Mouse (Mus musculus): Measurements from ENCODE around the gene Olfr56. TPM values are rescaled to one million over a fixed set of nuclear protein-coding genes. Genes with fewer than 3 reads are reported as not detected.
"Not testable (repeated sequence)": the region's sequence is repeated elsewhere in the genome, so short reads cannot be mapped to it uniquely, and the experiment has no call there.

Olfr56 gene
- total RNA-seq (2014; rRNA removed; ENCODE audit: low replicate concordance), result 1.7 TPM in 1 of 2 replicates, not detected in the other
- polyA plus RNA-seq (2015; fragmentation: Nextera tagmentation; extraction: Ambion mirVana), result 0.05 TPM in 1 of 2 replicates, not detected in the other

DNA sequence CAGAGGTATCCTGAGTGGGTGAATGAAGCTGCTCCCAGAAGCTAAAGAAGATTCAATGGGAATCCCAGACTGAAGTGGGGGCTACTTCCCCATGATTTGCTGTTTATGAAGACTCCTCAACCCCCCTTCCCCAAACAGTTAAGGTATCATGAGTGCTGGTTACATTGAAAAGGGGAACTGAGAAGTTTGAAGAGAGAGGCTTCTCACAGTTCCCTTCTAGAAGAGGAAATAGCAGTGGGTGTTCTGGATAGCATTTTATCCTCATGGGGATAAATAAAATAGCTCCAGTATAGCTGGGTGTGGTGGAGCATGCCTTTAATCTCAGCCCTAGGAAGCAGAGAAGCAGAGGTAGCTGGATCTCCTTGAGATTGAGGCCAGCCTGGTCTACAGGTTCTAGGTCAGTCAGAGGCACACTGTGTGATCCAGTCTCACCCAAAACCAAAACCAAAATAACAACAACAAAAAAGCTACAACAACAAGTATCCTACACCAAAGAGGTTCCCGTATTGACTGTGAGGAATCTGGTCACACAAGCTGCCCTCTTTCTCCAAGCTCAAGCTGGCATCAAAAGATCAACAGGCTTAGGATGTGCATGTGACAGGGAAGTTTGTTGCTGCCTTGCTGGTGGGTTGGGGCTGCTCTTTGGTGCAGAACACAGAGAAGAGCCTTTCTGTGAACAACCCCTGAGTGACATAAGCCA, at the start of gene Olfr56:
Gene Olfr56, plus strand, starts transcription at position 650 of the 700 bp plus-strand sequence.
- not testable (repeated sequence) for H3K27me3 ChIP-seq (ENCODE audit: control insufficient read depth, insufficient read depth, low read length); H3K4me1 ChIP-seq (ENCODE audit: control insufficient read depth, insufficient read depth); H3K9ac ChIP-seq (replicated peaks; ENCODE audit: low read depth, low read length); H3K4me2 ChIP-seq (ENCODE audit: low read depth, low read length); H3K9me3 ChIP-seq (replicated peaks; ENCODE audit: control insufficient read depth, low read length); H3K27ac ChIP-seq (ENCODE audit: low read depth); DNase-seq (ENCODE audit: low spot score); H3K36me3 ChIP-seq (replicated peaks; ENCODE audit: control insufficient read depth, insufficient read depth, low read length); ATAC-seq (ENCODE audit: insufficient read depth, low read depth); H3K4me3 ChIP-seq (ENCODE audit: low read depth, low read length)
- no CpG with 5 or more reads among the region's 1 CpGs for WGBS

DNA sequence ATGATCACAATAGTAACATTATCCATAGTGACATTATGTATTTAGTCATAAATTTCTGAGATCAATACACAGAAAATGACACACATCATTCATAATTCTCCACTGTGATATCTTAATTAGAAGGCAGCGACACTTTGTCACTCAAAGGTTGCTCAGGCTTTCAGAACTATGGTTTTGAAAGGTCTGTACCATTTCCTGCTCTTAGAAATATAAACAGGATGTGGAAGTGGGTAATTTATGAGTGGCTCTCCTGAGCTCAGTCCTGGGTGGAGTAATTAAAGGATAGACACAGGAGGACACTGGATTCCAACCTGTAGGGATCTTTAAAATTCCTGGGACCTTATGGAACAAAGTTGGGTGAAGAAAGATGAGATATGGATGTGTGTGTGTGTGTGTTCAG, 45.3 kb upstream of the Olfr56 start:
- not testable (repeated sequence) for ATAC-seq (ENCODE audit: insufficient read depth, low read depth); H3K27ac ChIP-seq (ENCODE audit: low read depth); H3K27me3 ChIP-seq (ENCODE audit: control insufficient read depth, insufficient read depth, low read length); H3K9me3 ChIP-seq (replicated peaks; ENCODE audit: control insufficient read depth, low read length); H3K4me3 ChIP-seq (ENCODE audit: low read depth, low read length); H3K9ac ChIP-seq (replicated peaks; ENCODE audit: low read depth, low read length); H3K4me2 ChIP-seq (ENCODE audit: low read depth, low read length); DNase-seq (ENCODE audit: low spot score); H3K36me3 ChIP-seq (replicated peaks; ENCODE audit: control insufficient read depth, insufficient read depth, low read length); H3K4me1 ChIP-seq (ENCODE audit: control insufficient read depth, insufficient read depth)
- WGBS, result 50% methylated on average over 1 of the region's 1 CpGs

DNA sequence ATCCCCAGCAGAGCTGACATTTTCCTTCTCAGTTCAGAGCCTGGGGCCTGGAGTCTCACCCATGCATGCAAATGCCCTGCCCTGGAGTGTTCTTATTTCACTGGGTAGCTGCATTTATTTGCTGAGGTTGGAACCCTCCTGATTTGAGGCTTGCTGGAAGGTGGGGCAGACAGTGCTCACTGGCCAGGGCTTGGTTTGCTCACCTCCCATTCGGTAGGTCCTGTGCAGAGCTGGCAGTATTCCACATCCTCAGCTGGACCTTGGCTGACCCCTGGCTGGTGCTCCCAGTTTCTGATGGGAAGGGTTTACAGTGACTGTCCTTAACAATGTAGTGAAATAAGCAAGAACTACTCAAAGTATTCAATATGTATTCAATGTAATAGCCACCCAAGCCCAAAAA, 44.8 kb upstream of the Olfr56 start:
- H3K4me1 ChIP-seq (ENCODE audit: control insufficient read depth, insufficient read depth); DNase-seq (ENCODE audit: low spot score); H3K27ac ChIP-seq (ENCODE audit: low read depth); H3K9ac ChIP-seq (replicated peaks; ENCODE audit: low read depth, low read length); H3K4me3 ChIP-seq (ENCODE audit: low read depth, low read length); H3K27me3 ChIP-seq (ENCODE audit: control insufficient read depth, insufficient read depth, low read length); H3K36me3 ChIP-seq (replicated peaks; ENCODE audit: control insufficient read depth, insufficient read depth, low read length); H3K4me2 ChIP-seq (ENCODE audit: low read depth, low read length); H3K9me3 ChIP-seq (replicated peaks; ENCODE audit: control insufficient read depth, low read length); ATAC-seq (ENCODE audit: insufficient read depth, low read depth): not testable (repeated sequence)
- WGBS, result 13% methylated on average over 1 of the region's 1 CpGs

DNA sequence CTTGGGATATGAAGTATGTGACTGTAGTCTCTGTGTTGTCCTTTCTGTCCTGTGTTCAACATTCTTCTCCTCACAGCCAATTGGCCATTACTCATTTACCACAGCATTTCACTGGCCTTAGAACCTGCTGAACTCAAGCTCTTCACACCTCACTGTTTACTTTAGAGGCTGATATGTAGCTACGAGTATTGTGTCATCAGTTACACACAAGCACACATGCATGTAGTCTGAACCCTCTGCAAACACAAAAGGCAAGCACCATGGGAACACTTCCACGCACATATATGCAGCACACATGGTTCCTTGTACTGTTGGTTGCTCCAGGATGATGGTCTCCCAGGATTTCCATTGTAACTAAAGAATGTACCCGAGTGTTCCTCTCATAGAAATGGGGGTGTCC, 43.4 kb upstream of the Olfr56 start:
- not testable (repeated sequence) for ATAC-seq (ENCODE audit: insufficient read depth, low read depth); H3K27me3 ChIP-seq (ENCODE audit: control insufficient read depth, insufficient read depth, low read length); H3K36me3 ChIP-seq (replicated peaks; ENCODE audit: control insufficient read depth, insufficient read depth, low read length); H3K9ac ChIP-seq (replicated peaks; ENCODE audit: low read depth, low read length); H3K4me2 ChIP-seq (ENCODE audit: low read depth, low read length); H3K9me3 ChIP-seq (replicated peaks; ENCODE audit: control insufficient read depth, low read length); H3K27ac ChIP-seq (ENCODE audit: low read depth); H3K4me3 ChIP-seq (ENCODE audit: low read depth, low read length); H3K4me1 ChIP-seq (ENCODE audit: control insufficient read depth, insufficient read depth); DNase-seq (ENCODE audit: low spot score)
- no CpG with 5 or more reads among the region's 3 CpGs for WGBS

DNA sequence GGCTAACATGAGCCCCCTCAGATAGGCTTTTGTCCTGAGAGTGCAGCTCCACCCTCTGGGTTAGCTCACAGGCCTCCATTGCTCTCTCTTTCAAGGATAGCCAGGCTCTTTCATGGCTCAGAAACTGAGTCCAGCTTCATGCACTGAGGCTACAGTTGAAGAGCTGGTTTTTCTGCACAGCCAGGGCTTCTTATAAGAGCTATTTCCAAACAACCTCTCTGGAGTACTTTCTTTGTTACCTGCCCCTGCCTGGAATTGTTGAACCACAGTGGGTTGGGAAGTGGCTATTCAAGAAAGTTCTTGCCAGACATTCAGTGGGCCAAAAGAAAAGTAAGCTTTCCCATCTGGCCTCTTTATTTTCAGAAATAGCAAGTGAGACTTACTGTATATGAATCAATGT, 39.4 kb upstream of the Olfr56 start:
- not testable (repeated sequence) for H3K36me3 ChIP-seq (replicated peaks; ENCODE audit: control insufficient read depth, insufficient read depth, low read length); ATAC-seq (ENCODE audit: insufficient read depth, low read depth); H3K27me3 ChIP-seq (ENCODE audit: control insufficient read depth, insufficient read depth, low read length); H3K27ac ChIP-seq (ENCODE audit: low read depth); H3K4me3 ChIP-seq (ENCODE audit: low read depth, low read length); H3K4me2 ChIP-seq (ENCODE audit: low read depth, low read length); H3K9me3 ChIP-seq (replicated peaks; ENCODE audit: control insufficient read depth, low read length); H3K9ac ChIP-seq (replicated peaks; ENCODE audit: low read depth, low read length); DNase-seq (ENCODE audit: low spot score); H3K4me1 ChIP-seq (ENCODE audit: control insufficient read depth, insufficient read depth)

DNA sequence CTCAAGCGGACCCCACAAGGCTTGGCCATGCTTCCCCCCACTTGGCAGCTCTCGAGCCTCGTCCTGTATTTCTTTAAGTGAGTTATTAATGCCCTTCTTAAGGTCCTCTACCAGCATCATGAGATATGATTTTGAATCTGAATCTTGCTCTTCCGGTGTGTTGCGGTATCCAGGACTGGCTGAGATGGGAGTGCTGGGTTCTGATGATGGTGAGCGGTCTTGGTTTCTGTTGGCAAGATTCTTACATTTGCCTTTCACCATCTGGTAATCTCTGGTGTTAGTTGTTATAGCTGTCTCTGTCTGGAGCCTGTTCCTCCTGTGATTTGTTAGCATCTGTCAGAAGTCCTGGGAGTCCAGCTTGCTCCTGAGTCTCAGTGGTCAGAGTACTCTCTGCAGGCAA, 32.6 kb upstream of the Olfr56 start, which contains the start of gene Psme2b:
Gene Psme2b, minus strand, starts transcription at position 101 of the 400 bp plus-strand sequence.
- H3K4me3 ChIP-seq (ENCODE audit: low read depth, low read length); DNase-seq (ENCODE audit: low spot score); H3K4me1 ChIP-seq (ENCODE audit: control insufficient read depth, insufficient read depth); H3K9ac ChIP-seq (replicated peaks; ENCODE audit: low read depth, low read length); H3K27ac ChIP-seq (ENCODE audit: low read depth); H3K9me3 ChIP-seq (replicated peaks; ENCODE audit: control insufficient read depth, low read length); H3K4me2 ChIP-seq (ENCODE audit: low read depth, low read length); H3K27me3 ChIP-seq (ENCODE audit: control insufficient read depth, insufficient read depth, low read length); H3K36me3 ChIP-seq (replicated peaks; ENCODE audit: control insufficient read depth, insufficient read depth, low read length); ATAC-seq (ENCODE audit: insufficient read depth, low read depth): not testable (repeated sequence)
- 84% methylated on average over 6 of the region's 6 CpGs for WGBS

DNA sequence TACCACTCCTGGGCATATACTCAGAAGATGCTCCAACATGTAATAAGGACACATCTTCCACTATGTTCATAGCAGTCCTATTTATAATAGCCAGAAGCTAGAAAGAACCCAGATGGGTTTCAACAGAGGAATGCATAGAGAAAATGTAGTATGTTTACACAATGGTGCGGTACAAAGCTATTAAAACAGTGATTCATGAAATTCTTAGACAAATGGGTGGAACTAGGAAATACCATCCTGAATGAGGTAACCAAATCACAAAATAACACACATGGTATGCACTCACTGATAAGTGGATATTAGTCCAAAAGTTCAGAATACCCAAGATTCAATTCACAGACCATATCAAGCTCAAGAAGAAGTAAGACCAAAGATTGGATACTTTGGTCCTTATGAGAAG, 4.0 kb upstream of the Olfr56 start:
- WGBS, result no CpG with 5 or more reads among the region's 1 CpGs
- ATAC-seq (ENCODE audit: insufficient read depth, low read depth); DNase-seq (ENCODE audit: low spot score): not testable (repeated sequence)

DNA sequence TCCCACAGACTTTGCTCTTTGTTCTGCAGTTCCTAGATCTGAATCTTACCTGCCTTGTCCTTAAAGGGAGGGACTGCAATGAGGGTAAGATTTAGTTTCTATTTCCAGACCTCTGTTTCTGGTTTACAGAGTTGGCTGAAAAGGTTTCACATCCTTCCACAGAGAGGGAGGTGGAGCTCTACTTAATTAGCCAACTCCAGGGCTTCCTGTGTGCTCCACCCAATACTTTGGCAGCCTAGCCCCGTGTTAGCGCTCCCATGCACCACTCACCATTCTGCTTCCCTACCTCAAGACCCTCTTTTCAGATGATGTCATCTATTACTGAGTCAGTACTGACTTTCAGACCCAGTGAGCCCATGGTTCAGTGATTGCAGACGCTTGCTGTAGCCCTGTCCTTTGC, 562 bp downstream of the Olfr56 start, which contains the start of gene 9930111J21Rik1:
Gene 9930111J21Rik1, minus strand, starts transcription at position 148 of the 400 bp plus-strand sequence.
- not testable (repeated sequence) for H3K4me2 ChIP-seq (ENCODE audit: low read depth, low read length); H3K9ac ChIP-seq (replicated peaks; ENCODE audit: low read depth, low read length); DNase-seq (ENCODE audit: low spot score); H3K4me3 ChIP-seq (ENCODE audit: low read depth, low read length); H3K27ac ChIP-seq (ENCODE audit: low read depth); H3K9me3 ChIP-seq (replicated peaks; ENCODE audit: control insufficient read depth, low read length); H3K27me3 ChIP-seq (ENCODE audit: control insufficient read depth, insufficient read depth, low read length); H3K4me1 ChIP-seq (ENCODE audit: control insufficient read depth, insufficient read depth); H3K36me3 ChIP-seq (replicated peaks; ENCODE audit: control insufficient read depth, insufficient read depth, low read length)
- ATAC-seq (ENCODE audit: insufficient read depth, low read depth), result peak; percentile 36; the same call in 1 of the 2 replicates
- WGBS, result no CpG with 5 or more reads among the region's 3 CpGs

More for the DNA sequence above, 4.0 kb upstream of the Olfr56 start:
- not testable (repeated sequence) for H3K4me2 ChIP-seq (ENCODE audit: low read depth, low read length); H3K27me3 ChIP-seq (ENCODE audit: control insufficient read depth, insufficient read depth, low read length); H3K36me3 ChIP-seq (replicated peaks; ENCODE audit: control insufficient read depth, insufficient read depth, low read length); H3K27ac ChIP-seq (ENCODE audit: low read depth); H3K4me1 ChIP-seq (ENCODE audit: control insufficient read depth, insufficient read depth); H3K4me3 ChIP-seq (ENCODE audit: low read depth, low read length); H3K9me3 ChIP-seq (replicated peaks; ENCODE audit: control insufficient read depth, low read length); H3K9ac ChIP-seq (replicated peaks; ENCODE audit: low read depth, low read length)
